ENCODE assay signal across 33 mouse cellular contexts in genomic region chr12:11214776-11215175, GRCm38 (mm10). TPM values are rescaled to one million over a fixed set of nuclear protein-coding genes. Genes with fewer than 3 reads are reported as not detected.
A peak's percentile ranks its signal among the peaks of the same experiment; 100 is the strongest.
DNase-seq lines count a peak whose midpoint lies in the region; ATAC-seq lines count a peak whose summit lies in the region.
"Had no signal": no experiment of that assay in that cellular context is flagged by ENCODE, and none has a peak within 500 bp of the region (broad histone marks: within the 10 kb centered on the region; RNA-seq: fewer than 3 reads in every experiment).

No protein-coding gene starts in this region.

- no peak overlapping the region for H3K27ac ChIP-seq in forebrain, embryonic 16.5 days (ENCODE audit: low read length)
- H3K27ac ChIP-seq in forebrain, embryonic 10.5 days: no peak overlapping the region
- H3K27ac ChIP-seq: heart, embryonic 13.5 days; hindbrain, embryonic 13.5 days; kidney, postnatal 0 days; limb, embryonic 10.5 days; macrophage; midbrain, embryonic 10.5 days; stomach, postnatal 0 days had no signal

- DNase-seq in forebrain, embryonic 10.5 days (ENCODE audit: extremely low spot score, low spot score): no peak
- peak; percentile 33 to 56 for DNase-seq in heart, adult 9 months (ENCODE audit: low spot score in 2 of 2)
- no peak for DNase-seq in heart, postnatal 14 days
- DNase-seq in thymus, postnatal 14 days: peak; percentile 25
- no peak for DNase-seq in thymus, postnatal 36 days
- peak; percentile 43 for DNase-seq in naive thymus-derived CD4-positive, alpha-beta T cell, adult 2 months (ENCODE audit: low read depth)
- DNase-seq in urinary bladder, postnatal 36 days (ENCODE audit: low spot score in 2 of 2): no peak
- DNase-seq: adrenal gland, adult 8-10 months; cerebellum, adult 11-12 months; cerebellum, postnatal 14 days; heart, postnatal 36 days; kidney, adult 18-20 months; liver had no signal

- H3K27me3 ChIP-seq in forebrain, embryonic 16.5 days (replicated peaks; ENCODE audit: control insufficient read depth, insufficient read depth, low read length): no peaks in the 10 kb centered on the region
- H3K27me3 ChIP-seq in forebrain, embryonic 10.5 days (ENCODE audit: poor library complexity, severe bottlenecking): no peaks in the 10 kb centered on the region
- H3K27me3 ChIP-seq: heart, embryonic 13.5 days; hindbrain, embryonic 13.5 days had no signal

- no peaks in the 10 kb centered on the region for H3K36me3 ChIP-seq in forebrain, embryonic 16.5 days (ENCODE audit: control insufficient read depth, insufficient read depth)
- no peaks in the 10 kb centered on the region for H3K36me3 ChIP-seq in forebrain, embryonic 10.5 days (replicated peaks)
- H3K36me3 ChIP-seq: heart, embryonic 13.5 days; hindbrain, embryonic 13.5 days; limb, embryonic 10.5 days; midbrain, embryonic 10.5 days had no signal

- no peaks in the 10 kb centered on the region for H3K4me1 ChIP-seq in forebrain, embryonic 16.5 days (replicated peaks; ENCODE audit: control insufficient read depth, insufficient read depth, low read length)
- H3K4me1 ChIP-seq in forebrain, embryonic 10.5 days: peaks cover 11% of the 10 kb centered on the region
- H3K4me1 ChIP-seq: hindbrain, embryonic 13.5 days; midbrain, embryonic 10.5 days had no signal

- H3K9me3 ChIP-seq in forebrain, embryonic 16.5 days (ENCODE audit: control insufficient read depth, low read length): no peaks in the 10 kb centered on the region
- no peaks in the 10 kb centered on the region for H3K9me3 ChIP-seq in forebrain, embryonic 10.5 days
- H3K9me3 ChIP-seq: heart, embryonic 13.5 days; hindbrain, embryonic 13.5 days; limb, embryonic 10.5 days; midbrain, embryonic 10.5 days had no signal

- no peak overlapping the region for H3K9ac ChIP-seq in forebrain, embryonic 16.5 days (replicated peaks; ENCODE audit: low read depth, low read length)
- H3K9ac ChIP-seq: heart, embryonic 13.5 days; hindbrain, embryonic 13.5 days had no signal

- 0 out of 2 replicates have a peak, but pooled peaks have one; percentile 45 for ATAC-seq in forebrain, embryonic 16.5 days
- ATAC-seq: activated CD4-positive, CD25-positive, alpha-beta regulatory T cell, adult 4 months; lung, postnatal 0 days; midbrain, embryonic 16.5 days had no signal

- no peak overlapping the region for H3K4me3 ChIP-seq in forebrain, embryonic 16.5 days (replicated peaks; ENCODE audit: low read length)
- H3K4me3 ChIP-seq in forebrain, embryonic 10.5 days: no peak overlapping the region
- H3K4me3 ChIP-seq: heart, embryonic 13.5 days; hindbrain, embryonic 13.5 days; limb, embryonic 10.5 days; midbrain, embryonic 10.5 days; myocyte had no signal

- intact Hi-C loops in heart, postnatal 14 days (cut with DNase I): no loop called here

- no peak overlapping the region for H3K4me2 ChIP-seq in forebrain, embryonic 16.5 days (ENCODE audit: low read length)
- H3K4me2 ChIP-seq: heart, embryonic 13.5 days; hindbrain, embryonic 13.5 days had no signal

RNA-seq across cellular contexts. Expression of gene Msgn1, which starts 6.0 kb away (rescaled TPM):
- not detected in 2 replicates for polyA plus RNA-seq in forebrain, embryonic 16.5 days (2015; fragmentation: Nextera tagmentation; extraction: Ambion mirVana)
- polyA plus RNA-seq in forebrain, embryonic 10.5 days (2016; fragmentation: Nextera tagmentation; extraction: Ambion mirVana): not detected in 2 replicates
- total RNA-seq in heart, postnatal 14 days (2021): not detected
- total RNA-seq: adrenal gland, adult 8-10 months; gastrocnemius, postnatal 4 days; heart, postnatal 36 days; layer of hippocampus, postnatal 14 days; MEL had no signal
- polyA plus RNA-seq: activated CD4-positive, CD25-positive, alpha-beta regulatory T cell, adult 4 months; embryonic facial prominence, embryonic 11.5 days; forebrain, embryonic 11.5 days; heart, embryonic 13.5 days; hindbrain, embryonic 13.5 days; kidney, postnatal 0 days; limb, embryonic 10.5 days; liver, embryonic 16.5 days; lung, postnatal 0 days; macrophage; midbrain, embryonic 10.5 days; midbrain, embryonic 16.5 days; myocyte; neural tube, embryonic 14.5 days; stomach, postnatal 0 days; urinary bladder, adult 2 months had no signal

RNA-seq across cellular contexts. Expression of gene Gen1, which starts 50.8 kb away (rescaled TPM):
- 3.7 and 5.9 TPM in 2 replicates for polyA plus RNA-seq in forebrain, embryonic 16.5 days (2015; fragmentation: Nextera tagmentation; extraction: Ambion mirVana)
- polyA plus RNA-seq in forebrain, embryonic 10.5 days (2016; fragmentation: Nextera tagmentation; extraction: Ambion mirVana): 19.1 and 19.7 TPM in 2 replicates
- total RNA-seq in heart, postnatal 14 days (2021): 1 to 10 TPM; 1.9 to 2.4 TPM

RNA-seq across cellular contexts. Expression of gene Smc6, which starts 50.9 kb away (rescaled TPM):
- 112 and 123 TPM in 2 replicates for polyA plus RNA-seq in forebrain, embryonic 16.5 days (2015; fragmentation: Nextera tagmentation; extraction: Ambion mirVana)
- polyA plus RNA-seq in forebrain, embryonic 10.5 days (2016; fragmentation: Nextera tagmentation; extraction: Ambion mirVana): 140 and 148 TPM in 2 replicates
- total RNA-seq in heart, postnatal 14 days (2021): 10 to 100 TPM; 41.2 to 45.0 TPM

Comparison
In these comparisons a context has a peak if more than half of its experiments do, and no peak if none do; other contexts are left out.
1. DNase-seq: peak in heart, adult 9 months (2 of 2), thymus, postnatal 14 days (single experiment) and naive thymus-derived CD4-positive, alpha-beta T cell, adult 2 months (single experiment); none in forebrain, embryonic 10.5 days (single experiment), heart, postnatal 14 days (0 of 2), thymus, postnatal 36 days (0 of 2) and urinary bladder, postnatal 36 days (0 of 2).